Mouse (Mus musculus): ENCODE measurements around the gene Creb3l1.

Gene Creb3l1

DNA sequence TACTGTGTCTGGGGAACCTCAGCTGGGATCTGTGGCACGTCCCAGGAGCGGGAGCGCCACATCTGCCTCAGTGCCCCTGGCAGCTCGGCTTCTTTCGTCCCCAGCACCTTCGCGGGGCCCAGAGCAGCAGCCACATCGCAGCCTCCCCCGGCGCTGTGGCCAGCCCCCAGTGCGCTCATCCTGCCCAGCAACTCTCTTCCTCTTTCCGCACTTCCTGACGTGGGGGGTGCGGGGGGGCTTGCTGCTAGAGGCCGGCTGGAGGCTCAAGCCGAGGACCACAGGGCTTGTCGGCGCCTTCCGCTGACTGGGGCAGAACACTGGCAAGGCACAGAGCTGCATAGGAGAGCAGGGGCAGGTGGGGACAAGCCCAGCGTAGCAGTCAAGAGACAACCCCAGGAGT lies 58.9 kb downstream of the Creb3l1 start:
- in situ Hi-C loops (cut with MseI, MboI) = no loop called here

GRCm38 (mm10) chr2:91964610-91965204 lies 59.6 kb downstream of the Creb3l1 start:
- in situ Hi-C loops (cut with MseI, MboI) = no loop called here

DNA sequence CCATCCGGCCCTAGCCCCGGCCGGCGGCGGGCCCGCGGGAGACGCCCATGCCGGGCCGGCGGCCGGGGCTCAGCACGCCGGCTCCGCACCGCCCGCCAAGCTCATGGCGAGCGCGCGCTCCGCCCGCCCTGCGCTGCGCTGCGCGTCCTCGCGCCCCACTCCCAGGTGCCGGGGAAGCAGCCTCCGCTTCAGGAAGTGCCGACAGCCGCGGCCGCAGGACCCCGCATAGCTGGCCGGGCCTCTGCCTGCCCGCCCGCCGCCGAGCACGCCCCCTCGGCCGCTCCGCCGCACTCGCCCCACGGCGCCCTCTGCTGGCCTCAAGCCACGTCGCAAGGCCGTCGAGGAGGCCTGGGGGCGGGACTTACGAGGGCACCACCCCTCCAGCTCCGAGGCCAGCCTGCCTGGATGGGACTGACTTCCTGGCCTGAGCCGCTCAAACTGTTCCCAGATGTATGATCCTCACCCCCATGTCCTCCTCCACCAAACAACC lies 60.8 kb downstream of the Creb3l1 start:
- in situ Hi-C loops (cut with MseI, MboI) = no loop called here

DNA sequence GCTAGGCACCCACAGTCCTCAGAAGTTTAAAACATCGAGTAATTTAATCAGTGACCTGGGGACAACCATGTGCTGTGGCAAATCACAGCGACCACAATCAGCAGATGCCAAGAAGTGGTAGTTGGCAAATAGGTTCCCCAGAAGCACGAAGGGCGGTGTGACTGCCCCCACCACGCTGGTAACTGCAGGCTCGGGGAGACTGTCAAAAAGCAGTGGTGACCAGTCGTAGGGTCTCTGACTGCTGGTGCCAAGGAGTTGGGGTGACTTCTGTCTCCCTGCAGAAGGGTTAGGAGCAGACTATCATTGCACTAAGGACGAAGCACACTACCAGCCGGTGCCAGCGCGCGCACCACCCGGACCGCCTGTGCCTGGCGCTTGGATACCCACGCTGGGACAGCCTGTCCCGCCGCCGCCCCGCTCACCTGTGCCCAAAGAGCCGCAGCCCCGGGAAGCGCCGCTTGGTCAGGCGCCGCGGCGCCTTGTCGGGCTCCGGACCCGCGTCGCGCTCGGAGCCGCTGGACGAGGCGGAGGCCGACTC lies 61.4 kb downstream of the Creb3l1 start:
- in situ Hi-C loops (cut with MseI, MboI) = no loop called here

DNA sequence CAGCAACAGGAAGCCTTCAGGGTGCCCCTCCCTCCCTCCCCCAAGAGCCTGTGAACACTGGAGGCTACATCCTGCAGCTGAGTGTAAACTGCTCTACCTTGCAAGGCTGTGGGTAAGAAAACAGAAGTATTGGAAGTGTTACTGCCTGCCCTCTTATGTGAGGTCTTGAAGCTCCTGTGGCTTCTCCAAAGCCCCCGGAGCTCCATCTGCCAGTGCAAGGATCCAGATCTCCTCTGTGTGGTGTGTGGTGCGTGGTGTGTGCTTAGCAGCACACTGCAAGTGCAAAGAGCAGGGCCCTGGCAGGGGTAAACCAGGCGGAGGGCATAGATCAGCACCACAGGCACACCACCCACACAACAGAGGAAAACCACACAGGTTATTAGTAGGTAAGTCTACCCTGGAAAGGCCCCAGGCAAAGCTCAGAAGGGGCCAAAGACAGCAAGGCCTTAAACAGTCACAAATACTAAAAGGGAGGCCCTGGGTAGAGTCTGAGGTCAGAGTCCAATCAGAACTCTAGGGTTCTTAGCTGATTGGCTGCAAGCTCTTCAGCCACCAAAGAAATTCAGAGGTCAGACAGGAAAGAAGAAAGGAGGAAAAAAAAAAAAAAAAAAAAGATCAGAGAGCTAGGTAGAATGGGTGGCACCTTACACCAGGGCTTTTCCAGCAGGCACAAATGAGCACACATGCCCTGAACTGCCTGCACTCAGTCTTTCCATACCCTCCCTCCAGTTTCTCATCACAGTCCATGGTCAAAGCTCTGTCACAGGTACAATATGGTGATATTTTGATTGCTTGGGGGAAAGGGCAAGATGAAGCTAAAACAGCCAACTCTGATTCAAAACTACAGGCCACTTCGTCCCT lies 62.2 kb downstream of the Creb3l1 start:
- in situ Hi-C loops (cut with MseI, MboI) = no loop called here

DNA sequence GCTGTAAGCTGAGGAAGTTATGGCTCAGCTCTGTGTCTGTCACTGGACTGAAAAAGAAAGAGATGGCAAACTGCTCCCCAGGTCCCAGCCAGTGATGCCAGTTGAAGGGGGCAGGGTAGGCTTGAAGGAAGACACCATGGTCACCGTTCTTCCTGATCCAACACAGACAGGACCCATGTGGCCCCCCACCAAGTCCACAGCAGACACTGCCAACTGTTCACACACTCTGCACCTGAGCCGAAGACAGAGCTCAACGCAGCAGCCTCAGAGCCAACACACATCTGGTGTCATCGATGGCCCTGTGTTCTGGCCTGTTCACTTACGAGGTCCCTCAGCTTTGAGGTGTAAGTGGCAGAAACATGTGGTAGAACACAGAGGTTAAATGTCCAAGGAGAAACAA lies 63.8 kb downstream of the Creb3l1 start:
- in situ Hi-C loops (cut with MseI, MboI) = no loop called here

DNA sequence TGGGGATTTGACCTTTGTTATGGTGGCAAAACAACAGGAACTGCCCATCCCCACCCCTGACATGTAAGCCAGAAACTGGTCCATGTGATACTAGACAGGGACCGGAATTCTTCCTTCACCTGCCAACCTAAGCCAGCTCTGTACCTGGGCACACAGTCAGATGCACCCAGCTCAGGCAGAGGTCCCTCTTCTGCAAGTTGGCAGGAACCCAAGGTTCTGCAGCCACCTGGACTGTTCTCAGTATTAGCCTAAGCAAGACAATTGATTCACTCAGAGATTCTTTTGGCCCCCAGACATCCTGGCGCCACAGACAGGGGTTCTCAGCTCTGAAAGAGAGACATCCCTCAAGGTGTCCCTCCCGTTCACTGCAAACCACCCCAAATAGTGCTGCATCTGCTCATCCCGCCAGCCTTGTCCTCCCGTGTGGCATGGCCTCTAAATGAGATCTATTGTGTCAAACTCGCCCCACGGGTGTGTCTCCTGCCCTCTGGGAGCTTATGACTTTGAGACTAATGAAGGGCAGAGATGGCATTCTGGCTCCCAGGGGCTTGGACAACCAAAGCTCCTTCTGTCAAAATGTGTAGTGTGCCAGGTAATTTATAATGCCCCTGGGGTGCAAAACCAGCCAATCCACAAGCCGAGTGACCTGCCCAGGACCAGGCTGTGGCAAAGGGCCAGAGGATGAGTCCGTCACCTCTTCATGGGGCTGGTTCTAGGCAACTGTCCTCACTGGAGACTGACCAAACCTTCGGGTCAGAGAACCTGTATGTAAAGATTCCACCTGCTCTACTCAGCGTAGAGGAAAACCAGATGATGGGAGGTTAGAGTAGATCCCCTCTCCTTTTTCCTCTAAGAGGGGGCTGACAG lies 64.5 kb downstream of the Creb3l1 start:
- in situ Hi-C loops (cut with MseI, MboI) = no loop called here

DNA sequence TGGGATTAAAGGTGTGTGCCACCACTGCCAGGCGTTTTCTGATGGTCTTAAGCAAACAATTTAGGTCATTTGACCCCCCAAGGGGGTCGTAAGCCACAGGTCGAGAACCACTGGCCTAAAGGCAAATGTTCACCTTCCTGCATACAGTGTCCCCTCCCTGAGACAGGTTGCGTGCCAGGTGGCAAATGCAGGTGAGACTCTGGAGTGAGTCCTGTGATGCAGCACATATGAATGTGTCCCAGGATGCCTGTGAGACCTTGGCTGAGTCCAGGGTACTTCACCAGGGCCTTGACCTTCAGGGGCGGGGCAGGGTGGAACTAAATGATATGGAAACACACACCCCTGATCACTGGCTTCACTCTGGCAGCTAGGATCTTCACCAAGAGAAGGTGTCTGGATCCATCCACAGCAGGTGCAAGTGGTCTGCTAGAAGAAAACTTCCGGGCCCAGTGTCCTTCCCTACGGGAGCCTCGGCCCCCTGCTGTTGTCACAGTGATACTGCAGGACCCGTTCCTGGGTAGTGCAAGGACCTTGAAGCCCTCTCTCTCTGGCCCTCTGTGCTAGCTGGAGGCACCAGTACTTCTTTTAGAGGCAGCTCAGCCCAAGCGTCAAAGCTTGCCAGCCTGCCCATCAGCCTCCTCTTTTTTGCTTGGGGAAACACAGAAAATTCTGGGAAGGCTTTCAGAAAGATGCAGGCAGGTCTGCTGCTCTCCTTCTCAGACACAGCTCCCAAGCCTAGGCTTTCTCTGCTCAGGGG lies 65.4 kb downstream of the Creb3l1 start:
- in situ Hi-C loops (cut with MseI, MboI) = no loop called here

DNA sequence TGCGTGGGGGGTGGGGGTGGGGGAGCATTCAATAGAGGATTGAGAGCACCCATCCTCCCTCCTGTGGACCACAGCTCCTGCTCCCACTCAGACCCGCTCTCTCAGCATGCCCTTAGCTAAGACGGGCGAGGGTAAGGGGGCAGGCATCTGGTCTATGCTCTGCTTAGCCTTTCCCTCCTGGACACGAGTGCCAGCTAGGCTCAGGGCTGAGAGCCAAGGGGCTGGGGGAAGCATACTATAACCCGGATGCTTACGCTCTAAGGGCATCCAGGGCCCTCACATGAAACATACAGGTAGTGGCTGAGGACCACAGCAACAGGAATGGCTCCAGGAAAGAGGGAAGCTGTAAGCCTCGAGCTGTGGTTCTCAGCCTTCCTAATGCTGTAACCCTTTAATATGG lies 66.3 kb downstream of the Creb3l1 start:
- in situ Hi-C loops (cut with MseI, MboI) = no loop called here

DNA sequence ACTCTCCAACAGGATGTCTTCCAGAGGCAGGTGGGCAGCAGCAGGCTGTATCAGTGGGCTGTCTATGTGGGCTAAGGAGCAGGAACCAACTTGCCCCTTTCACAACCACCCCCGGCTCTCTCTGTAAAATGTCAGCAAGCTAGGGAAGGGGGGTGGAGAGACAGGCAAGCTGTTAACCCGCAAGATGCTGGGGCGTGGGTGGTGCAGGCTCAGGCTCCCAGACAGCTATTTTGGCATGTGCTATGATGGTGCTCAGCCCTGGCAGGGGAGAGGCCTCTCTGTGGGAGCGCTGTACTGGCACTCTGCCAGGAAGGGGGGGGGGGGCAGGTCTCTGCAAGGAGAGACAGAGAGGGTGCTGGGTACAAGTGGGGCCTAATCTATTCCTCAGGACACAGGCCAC lies 67.2 kb downstream of the Creb3l1 start:
- in situ Hi-C loops (cut with MseI, MboI) = no loop called here

DNA sequence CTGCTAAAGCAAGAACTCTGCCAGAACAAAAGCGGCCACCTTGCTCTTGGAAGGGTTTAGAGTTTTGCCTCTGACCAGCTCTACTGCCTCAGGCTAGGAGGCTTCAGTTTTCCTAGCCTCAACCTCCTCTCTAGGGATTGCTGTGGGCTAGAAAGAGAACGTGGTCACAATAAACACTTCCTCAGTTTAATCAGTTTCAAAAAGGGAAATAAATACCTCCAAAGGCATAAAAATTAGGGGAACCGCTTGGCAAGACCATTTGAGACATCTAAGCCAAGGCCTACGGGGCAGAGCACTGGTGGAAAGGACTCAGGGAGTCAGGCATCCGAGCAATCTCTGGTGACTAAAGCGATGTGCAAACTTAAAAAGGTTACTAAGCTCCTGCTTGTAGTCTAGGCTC lies 68.4 kb downstream of the Creb3l1 start:
- in situ Hi-C loops (cut with MseI, MboI) = no loop called here

GRCm38 (mm10) chr2:91955121-91955591 lies 69.1 kb downstream of the Creb3l1 start:
- in situ Hi-C loops (cut with MseI, MboI) = no loop called here

GRCm38 (mm10) chr2:91953825-91954224 lies 70.5 kb downstream of the Creb3l1 start:
- in situ Hi-C loops (cut with MseI, MboI) = no loop called here

DNA sequence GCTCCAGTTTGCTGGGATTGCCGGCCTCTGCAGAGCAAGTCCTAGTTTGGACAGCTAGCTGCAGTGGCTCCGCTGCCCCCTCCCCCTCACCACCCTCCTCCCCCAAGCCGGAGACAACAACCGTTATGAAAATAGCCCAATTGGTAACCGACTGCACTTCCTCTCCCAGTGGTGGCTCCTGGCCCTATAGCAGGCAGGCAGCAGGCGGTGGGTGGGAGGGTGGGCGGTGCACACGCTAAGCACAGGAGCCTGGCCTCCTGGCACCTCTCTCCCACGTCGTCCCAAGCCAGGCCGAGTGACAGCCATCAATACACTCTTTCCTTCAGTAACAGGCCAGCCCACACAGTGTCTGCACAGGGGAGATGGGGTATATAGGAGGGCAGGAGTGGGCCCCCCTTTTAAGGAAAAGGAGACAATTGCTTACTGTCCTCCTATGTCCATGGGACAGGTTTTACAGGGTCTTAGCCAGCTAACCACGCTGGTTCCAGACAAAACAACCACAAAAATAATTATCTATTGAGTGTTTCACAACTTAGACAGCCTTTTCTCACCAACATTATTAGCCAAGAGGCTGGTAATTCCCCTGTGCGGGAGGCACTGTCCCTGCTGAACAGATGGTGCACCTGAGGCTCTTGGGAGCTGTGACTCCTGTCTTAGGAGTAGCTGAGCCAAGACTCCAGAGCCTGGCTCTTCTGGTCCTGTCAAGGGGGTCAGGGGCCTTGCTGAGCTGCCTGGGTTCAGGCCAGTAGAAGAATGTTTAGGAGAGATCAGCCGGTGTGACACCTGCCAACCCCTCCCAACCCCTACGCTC lies 73.8 kb downstream of the Creb3l1 start:
- in situ Hi-C loops (cut with MseI, MboI) = no loop called here

DNA sequence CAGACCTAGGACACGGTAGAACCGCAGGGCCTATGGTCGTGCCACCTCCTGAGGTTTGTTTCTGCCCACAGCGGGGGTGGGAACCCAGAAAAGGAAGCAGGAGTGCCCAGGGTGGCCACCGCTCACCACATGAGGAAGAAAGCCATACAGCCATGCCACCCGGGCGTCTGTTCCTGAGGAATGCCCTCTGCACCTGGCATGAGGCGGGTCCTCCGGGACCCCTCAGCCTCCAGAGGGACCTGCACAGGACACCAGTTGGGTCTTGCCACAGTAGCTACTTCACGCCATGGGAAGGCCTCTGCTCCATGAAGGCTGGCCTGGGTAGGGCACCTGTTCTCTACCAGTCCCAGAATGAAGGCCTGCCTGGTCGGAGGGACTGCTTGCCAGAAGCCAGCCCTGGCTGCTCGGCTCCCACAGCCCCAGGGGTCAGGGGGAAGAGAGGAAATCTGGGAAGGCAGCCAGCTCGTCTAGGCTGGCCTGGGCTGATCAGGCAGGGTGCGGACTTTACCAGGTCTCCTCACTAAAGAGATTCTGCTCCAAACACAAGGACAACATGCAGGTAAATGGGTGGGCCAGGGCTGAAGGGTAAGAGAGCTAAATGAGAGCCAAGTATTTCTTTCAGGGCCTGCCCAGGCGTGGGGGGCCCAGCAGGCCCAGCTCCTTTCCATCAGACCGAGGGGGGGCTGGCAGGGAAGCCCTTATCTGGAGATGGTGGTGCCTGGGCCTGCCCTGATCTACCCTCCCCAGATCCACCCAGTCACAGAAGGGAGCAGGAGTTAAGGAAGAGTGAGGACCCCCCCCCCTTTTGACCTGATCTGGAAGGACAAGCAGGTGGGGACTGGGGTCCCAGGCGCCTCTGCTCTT lies 74.7 kb downstream of the Creb3l1 start:
- in situ Hi-C loops (cut with MseI, MboI) = no loop called here

GRCm38 (mm10) chr2:91948792-91949241 lies 75.5 kb downstream of the Creb3l1 start:
- in situ Hi-C loops (cut with MseI, MboI) = no loop called here

DNA sequence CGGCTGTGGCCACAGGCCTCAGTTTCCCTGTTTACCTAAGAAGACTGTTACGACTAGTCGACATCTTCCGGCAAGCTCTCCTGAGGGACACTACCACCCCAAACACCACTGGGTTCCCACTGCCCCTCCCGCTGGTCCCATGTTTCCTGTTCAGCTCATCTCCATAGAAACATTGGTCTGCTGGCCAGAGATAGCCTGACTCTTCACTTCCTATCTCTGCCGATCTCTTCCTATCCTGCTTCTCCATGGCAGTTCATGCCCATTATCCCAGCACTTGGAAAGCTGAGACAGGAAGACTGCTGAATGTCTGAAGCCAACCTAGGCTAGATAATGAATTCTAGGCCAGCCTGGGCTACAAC lies 76.2 kb downstream of the Creb3l1 start:
- in situ Hi-C loops (cut with MseI, MboI) = no loop called here

GRCm38 (mm10) chr2:91947397-91948150 lies 76.7 kb downstream of the Creb3l1 start:
- in situ Hi-C loops (cut with MseI, MboI) = no loop called here
